Mouse (Mus musculus) embryonic facial prominence, embryonic 14.5 days (tissue): Measurements from ENCODE around the gene Gm16253. TPM values are rescaled to one million over a fixed set of nuclear protein-coding genes. Genes with fewer than 3 reads are reported as not detected.

ENCODE experiments used
- polyA plus RNA-seq: library from polyadenylated mRNA; unstranded; fragments of >200 nt; fragmentation: Nextera tagmentation; extraction: Ambion mirVana; gene quantifications from 2 replicates; pipeline ENCODE4 v1.2.1, GENCODE M21; 2014

The Gm16253 gene
- polyA plus RNA-seq, 1 experiment from 2014 or later, result not detected

Other genes starting within 250 kb of the Gm16253 start
- gene BC107364, start 124.7 kb upstream of the Gm16253 start, polyA plus RNA-seq, result not detected in 2 replicates
- 28.3 and 36.4 TPM in 2 replicates for gene Hfe2, start 51.8 kb upstream of the Gm16253 start, polyA plus RNA-seq
- gene Txnip, start 19.0 kb upstream of the Gm16253 start, polyA plus RNA-seq, result 160 and 166 TPM in 2 replicates
- gene Polr3gl, start 17.2 kb downstream of the Gm16253 start, polyA plus RNA-seq, result 8.9 and 11.0 TPM in 2 replicates
- gene Ankrd34a, start 19.7 kb downstream of the Gm16253 start, polyA plus RNA-seq, result 2.7 and 3.0 TPM in 2 replicates
- 9.1 and 10.1 TPM in 2 replicates for gene Lix1l, start 24.2 kb downstream of the Gm16253 start, polyA plus RNA-seq
- gene Rbm8a, start 52.9 kb downstream of the Gm16253 start, polyA plus RNA-seq, result 122 and 127 TPM in 2 replicates
- gene Pex11b, start 58.4 kb downstream of the Gm16253 start, polyA plus RNA-seq, result 51.6 and 56.5 TPM in 2 replicates
- gene Gm42957, start 58.5 kb downstream of the Gm16253 start, polyA plus RNA-seq, result 0.33 and 0.47 TPM in 2 replicates
- gene Itga10, start 68.6 kb downstream of the Gm16253 start, polyA plus RNA-seq, result 6.4 and 8.1 TPM in 2 replicates
- gene Ankrd35, start 93.1 kb downstream of the Gm16253 start, polyA plus RNA-seq, result 2.9 and 3.6 TPM in 2 replicates
- gene Pias3, start 119.4 kb downstream of the Gm16253 start, polyA plus RNA-seq, result 45.1 and 48.9 TPM in 2 replicates
- 9.5 and 11.8 TPM in 2 replicates for gene Nudt17, start 131.6 kb downstream of the Gm16253 start, polyA plus RNA-seq
- gene Polr3c, start 150.6 kb downstream of the Gm16253 start, polyA plus RNA-seq, result 21.0 and 25.0 TPM in 2 replicates
- 45.6 and 48.5 TPM in 2 replicates for gene Rnf115, start 150.7 kb downstream of the Gm16253 start, polyA plus RNA-seq